Mouse (Mus musculus) adipose tissue, adult 10 weeks (tissue): ENCODE results near the gene Htr2a. TPM values are rescaled to one million over a fixed set of nuclear protein-coding genes. Genes with fewer than 3 reads are reported as not detected.

ENCODE experiments used
- polyA plus RNA-seq: library from polyadenylated mRNA; stranded (reverse); fragments of 350-450 nt; fragmentation: Illumina TruSeq; extraction: RNeasy Lipid Tissue Mini Kit (QIAGEN cat#74804); gene quantifications from one replicate; pipeline ENCODE4 v1.2.3, GENCODE M21; 2014; ENCODE audit warnings: low read depth, low replicate concordance

The Htr2a gene
- 0.31 TPM for polyA plus RNA-seq

DNA sequence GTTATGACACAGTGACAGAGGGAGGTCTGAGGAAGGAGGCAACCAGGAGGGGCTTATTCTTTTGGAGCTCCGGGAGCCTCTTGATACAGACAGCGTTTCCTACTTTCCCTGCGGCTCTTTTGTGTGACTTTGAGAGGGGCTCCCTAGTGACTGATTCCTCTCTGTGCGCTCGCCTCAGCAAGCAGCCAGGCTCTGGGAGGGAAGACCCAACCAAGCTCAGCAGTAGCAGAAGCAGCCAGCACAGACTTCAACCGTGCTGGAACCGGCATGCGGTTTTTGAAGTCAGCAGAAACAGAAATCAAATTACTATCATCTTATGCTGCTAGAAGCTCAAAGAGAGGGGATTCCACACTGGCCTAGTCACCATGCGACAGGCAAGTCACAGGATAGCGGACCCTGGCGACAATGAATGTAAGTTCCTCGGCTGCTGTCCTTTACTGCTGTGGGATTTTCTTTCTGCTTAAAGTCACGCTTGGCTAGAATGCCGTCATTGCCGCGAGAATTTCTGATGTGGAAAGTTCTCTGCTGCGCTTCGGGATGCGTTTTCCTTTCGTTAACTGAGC, at the start of gene Htr2a:
TSS of gene Htr2a (plus strand) at position 22 of the 563 bp plus-strand sequence.

DNA sequence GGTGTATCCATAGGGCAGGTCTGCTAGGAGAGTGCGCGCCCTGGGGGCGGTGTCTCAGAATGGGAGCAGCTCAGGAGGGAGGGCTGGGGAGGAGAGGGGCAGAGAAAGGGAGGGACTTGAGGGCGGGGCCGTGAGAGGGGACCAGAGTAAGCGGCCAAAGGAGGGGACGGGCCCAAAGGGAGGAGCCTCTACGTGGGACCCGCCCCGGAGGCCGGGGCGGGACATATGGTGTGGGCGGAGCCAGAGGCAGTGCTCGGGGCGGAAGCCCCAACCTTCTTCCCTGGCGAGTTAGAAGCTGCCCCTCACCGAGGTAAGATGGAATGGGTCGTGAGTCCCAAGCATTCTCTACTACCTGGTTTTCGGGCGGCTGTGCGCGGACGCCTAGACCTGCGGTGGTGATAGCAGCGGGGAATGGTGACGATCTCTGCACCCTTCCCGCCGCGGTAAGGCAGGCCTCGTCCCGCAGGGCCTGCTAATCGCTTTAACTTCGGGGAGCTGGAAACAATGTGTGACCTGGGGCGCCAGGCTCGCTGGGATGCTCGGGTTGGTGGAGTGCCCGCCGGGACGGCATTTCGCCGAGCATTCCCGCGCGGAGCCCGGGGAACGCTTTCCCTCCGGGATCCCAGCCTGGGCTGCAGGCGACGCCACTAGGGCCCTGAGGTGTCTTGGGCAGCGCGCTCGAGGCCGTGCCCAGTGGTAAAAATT, 91.6 kb downstream of the Htr2a start, which contains the start of gene Esd:
TSS of gene Esd (plus strand) at position 219 of the 705 bp plus-strand sequence.

Other genes with a start within 250 kb of the Htr2a start
- 192 TPM for gene Esd, start 91.5 kb downstream of the Htr2a start, polyA plus RNA-seq